Mouse (Mus musculus): ENCODE results near the gene Acaa1a.
"Not testable (repeated sequence)": the region's sequence is repeated elsewhere in the genome, so short reads cannot be mapped to it uniquely, and the experiment has no call there.

The Acaa1a gene

DNA sequence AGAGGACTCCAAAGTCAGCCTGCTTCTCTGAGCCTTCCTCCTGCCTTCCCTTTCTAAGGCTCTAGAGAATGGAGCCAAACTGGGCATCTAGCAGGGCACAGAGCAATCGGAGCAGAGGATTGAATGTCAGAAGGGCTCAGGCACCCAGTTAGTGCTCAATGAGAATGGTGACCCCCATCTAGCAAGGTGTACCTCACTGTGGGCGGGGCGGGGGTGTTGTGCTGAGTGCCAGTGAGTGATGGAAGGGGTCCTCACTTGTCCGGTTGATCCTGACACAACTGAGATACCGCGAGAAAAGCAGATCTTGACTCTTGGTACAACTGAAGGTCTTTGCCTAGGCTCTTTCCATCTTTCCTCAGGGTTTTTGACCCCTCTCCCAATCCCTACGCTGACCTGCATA is 370 bp upstream of the Acaa1a start:
- DNase-seq (ENCODE audit: low read depth in 1 of 2, low spot score in 2 of 2): no peak

DNA sequence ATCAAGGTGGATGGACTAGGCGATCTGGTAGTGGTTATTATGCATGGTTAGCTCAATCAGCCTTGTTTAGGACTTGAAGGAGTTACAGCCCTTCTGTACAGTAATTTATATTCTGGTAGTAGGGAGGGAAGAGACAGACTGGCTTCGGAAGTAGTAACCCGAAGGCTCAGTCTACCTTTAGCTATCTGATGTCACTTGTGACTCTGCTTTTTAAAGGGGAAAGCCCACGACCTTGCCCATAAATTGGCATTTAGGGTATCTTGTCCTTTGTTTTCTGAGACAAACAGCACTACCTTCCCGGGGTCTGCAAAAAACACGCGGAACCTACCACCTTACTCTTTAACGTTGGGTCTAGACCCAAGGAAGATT is 720 bp downstream of the Acaa1a start:
- DNase-seq (ENCODE audit: low read depth in 1 of 2, low spot score in 2 of 2): no peak

DNA sequence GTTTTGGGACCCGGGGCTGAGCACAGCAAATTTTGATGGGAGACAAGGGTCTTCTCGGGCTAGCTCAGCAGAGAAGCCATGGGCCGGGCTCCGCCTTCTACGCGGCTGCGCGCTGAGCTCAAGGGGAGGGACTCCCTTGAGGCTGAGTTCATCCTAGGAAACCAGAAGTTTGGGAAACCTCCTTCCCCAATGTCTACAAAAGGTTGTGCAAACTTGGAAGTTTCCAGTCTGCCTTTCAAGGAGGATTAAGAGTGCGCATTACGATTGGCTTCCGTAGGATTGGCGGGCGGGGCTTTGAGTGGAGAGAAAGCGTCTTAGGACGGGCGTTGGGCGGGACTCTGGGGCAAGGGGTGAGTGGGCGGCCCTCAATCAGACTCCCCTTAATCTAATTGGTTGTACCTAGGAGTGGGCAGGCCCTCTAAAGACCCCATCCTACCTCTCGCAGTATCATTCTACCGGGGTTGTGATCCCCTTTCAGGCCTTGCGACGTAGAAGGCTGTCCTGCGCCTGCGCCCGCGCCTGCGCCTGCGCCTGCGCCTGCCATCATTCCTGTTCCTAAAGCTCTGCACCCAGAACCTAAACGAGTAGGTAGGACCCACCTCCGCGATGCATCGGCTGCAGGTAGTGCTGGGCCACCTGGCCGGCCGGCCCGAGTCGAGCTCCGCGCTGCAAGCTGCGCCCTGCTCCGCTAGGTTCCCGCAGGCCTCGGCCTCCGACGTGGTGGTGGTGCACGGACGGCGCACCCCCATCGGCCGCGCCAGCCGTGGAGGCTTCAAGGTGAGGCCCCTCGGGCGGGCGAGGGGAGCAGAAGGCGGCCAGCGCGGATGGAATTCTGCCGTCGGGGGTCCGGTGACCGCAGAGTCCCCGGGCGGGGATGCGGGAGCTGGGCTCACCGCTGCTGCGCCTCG is 1.7 kb downstream of the Acaa1a start, which contains the start of gene Myd88:
TSS of gene Myd88 (minus strand) at position 503 of the 908 bp plus-strand sequence.
- peak; percentile 85 to 90 for DNase-seq (ENCODE audit: low read depth in 1 of 2, low spot score in 2 of 2)

DNA sequence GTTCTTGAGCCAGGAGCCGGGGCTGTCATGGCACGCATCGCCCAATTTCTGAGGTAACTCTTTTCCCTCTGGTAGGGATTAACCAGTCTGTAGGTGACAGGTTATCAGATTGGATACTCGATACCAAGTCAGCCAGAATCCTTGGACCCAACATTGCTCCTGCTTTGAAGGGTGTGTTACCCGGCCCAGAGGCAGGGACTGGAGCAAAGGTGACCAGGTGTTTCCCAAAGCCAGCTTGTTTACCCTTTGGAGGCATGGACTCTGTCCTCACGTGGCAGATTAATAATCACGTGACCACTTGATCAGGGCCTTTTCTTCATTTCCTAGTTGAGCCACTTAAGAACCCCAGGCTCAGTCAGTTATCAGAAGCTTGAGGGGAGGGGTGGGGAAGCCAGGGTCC is 3.3 kb downstream of the Acaa1a start:
- DNase-seq (ENCODE audit: low read depth in 1 of 2, low spot score in 2 of 2): no peak

DNA sequence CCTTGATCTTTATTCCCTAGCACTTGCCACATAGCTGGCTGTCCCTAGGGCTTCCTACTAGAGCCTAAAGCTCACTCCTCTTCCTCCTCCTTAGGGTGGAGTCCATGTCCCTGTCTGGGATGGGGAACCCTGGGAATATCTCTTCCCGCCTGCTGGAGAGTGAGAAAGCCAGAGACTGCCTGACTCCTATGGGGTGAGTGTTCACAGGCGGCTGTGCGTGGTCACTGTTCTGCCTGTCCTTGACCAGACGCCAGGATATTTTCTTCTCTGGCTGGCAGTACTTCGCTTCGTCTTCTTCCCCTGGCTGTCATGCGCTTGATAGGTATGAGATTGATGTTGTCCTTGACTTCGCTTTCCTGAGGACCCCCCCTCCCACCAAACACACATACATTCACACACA is 6.9 kb downstream of the Acaa1a start:
- DNase-seq (ENCODE audit: low read depth in 1 of 2, low spot score in 2 of 2): no peak

DNA sequence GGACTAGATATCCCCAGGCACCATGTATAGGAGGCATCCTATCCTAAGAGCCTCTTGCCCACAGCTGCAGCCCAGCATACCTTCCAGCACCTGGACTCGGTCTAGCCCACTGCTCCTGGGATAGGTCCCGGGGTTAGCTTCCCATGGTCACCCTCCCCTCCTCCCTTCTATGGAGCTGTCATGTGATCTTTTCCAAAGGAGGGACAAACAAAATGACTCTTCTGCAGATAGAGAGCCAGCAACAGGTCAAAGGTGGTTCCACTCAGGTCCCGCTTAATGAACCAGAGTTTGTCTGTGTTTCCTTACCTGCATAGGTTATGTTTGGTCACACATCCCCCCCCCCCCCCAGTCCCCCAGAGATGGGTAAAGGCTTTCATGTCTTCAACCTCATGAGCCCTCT is 11.1 kb downstream of the Acaa1a start:
- DNase-seq (ENCODE audit: low read depth in 1 of 2, low spot score in 2 of 2): no peak

DNA sequence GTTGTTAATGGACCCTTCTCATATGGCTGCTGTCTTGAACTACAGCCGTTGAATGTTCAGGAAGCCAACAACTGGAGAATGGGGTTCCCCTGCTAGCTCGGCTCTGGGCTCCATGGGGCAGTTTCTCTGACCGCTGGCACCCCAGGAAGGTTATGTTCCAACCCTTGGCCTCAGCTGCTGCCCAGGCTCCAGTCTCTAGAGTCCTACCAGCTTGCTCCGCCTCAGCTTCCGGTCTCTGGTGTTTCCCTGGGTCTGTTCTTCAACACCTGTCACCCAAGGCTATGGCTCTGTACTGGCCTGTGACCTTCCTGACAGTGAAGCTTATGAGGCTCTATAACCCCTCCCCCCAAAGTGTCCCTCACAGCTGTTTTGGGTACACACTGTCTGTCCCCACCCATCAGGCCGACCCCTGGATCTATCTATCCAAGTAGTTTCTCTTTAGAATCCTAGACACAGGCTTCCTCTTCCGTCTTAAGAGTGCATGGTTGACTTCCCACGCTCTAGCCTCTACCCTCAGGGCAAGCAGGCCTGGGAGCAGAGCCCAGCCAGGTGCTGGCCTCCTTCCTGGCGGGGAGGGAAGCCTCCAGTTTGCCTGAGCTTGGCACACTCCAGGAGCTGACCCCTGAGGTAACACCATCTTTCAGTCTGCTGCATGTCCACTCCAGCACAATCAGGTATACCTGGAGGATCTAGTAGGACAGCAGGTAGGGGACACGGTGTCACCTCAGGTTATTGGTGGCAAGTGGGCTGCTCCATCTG is 11.7 kb downstream of the Acaa1a start:
- no peak for DNase-seq (ENCODE audit: low read depth in 1 of 2, low spot score in 2 of 2)

DNA sequence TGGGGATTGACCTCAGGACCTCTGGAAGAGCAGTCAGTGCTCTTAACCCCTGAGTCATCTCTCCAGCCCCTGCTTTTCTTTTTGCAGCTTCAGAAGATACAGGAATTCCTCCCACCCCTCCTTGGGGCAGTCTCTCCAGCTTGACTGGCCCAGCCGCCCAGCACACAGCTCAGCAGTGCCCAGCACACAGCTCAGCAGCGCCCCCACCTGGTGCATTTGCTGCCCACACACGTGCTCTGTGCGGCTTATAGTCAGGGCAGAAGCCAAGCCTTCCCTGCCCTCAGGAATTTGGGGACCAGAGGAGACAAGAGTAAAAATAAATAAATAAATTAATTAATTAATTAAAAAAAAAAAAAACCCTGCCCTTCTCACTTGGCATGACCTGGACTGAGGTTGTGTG is 12.6 kb downstream of the Acaa1a start:
- DNase-seq (ENCODE audit: low read depth in 1 of 2, low spot score in 2 of 2): peak in 1 of 2 experiments; percentile 69

DNA sequence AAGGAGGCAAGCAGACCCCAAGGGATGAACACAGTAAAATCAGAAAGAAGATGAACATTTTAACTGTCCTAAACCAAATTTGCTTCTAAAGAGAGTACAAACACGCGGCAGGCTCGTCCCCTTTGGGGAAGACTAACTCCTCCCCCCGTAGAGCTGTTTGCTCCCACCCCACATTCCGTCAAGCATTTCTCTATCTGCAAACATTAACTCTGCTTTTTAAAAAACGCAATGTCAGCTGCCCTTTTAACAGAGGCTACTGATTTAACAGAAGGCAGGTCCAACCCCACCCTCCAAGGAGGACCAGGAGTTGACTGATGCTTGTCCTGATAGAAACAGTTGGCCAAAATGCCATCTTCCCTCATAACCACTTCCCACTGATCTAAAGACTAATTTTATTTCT is 14.4 kb downstream of the Acaa1a start:
- DNase-seq (ENCODE audit: low read depth in 1 of 2, low spot score in 2 of 2): no peak

DNA sequence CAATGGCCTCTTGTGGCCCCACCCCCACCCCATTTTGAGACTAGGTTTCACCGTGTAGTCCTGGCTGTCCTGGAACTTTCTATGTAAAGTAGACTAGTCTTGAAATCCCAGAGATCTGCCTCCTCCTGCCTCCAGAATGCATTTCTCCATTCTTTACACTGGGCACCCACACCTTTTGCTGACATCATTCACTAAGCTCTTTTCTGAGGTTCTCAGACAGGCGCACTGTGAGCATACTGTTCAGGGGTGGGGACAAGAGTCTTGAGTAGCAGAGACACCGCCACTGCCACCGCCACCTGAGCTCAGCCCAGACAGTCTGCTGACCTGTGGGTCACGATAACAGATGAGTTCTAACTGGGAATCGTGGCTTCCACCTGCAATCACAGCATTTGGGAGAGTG is 16.5 kb downstream of the Acaa1a start:
- no peak for DNase-seq (ENCODE audit: low read depth in 1 of 2, low spot score in 2 of 2)

DNA sequence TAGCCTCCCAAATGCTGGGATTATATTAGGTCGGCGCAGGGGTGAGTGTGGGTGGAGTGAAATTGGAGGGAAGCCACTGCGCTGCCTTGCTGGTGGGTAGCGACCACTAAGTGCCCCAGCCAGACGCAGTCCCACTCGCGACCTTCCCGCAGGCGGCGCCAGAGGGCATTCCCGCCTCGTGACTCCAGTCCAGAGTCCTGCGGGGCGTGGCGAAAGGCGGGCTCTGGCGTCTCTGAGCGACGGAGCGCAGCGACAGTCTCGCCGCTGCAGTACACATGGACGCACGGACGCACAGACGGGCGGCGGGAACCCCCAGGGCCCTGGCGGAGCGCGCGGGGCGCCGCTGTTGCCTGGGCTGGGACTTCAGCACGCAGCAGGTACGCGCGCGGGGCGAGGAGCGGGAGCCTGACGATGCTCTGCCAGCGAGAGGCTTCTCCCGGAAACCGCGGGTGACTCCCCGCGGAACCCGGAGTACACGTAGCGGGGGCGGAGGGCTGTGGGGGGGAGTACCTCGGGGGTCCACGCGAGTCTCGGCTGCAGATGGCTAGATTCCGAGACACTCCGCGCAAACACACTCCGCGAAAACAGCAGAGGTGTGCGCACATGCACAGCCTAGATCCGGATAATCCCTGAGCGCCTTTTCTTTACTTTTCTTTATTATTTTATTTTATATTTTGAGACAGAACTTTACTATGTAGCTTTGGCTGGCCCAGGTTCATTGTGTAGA is 18.0 kb downstream of the Acaa1a start, which contains the start of gene Xylb:
TSS of gene Xylb (plus strand) at position 51 of the 727 bp plus-strand sequence.
- peak; percentile 73 to 84 for DNase-seq (ENCODE audit: low read depth in 1 of 2, low spot score in 2 of 2)

DNA sequence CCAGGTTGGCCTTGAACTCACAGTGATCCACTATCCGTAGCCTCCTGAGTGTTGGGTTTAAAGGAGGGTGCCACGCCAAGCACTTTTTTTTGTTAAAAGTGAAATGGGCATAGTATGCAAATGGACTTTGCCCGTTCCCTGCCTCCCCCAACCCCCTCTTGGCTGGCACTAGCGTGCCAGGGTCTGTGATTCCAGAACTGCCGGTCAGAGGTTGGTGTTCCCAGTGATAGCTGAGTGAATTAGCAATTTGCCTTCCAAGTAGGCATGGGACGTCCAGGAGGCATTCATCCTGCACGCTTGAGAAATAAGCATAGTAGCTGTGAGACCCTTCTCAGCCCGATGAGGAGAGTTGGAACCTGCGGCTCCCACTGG is 18.6 kb downstream of the Acaa1a start:
- no peak for DNase-seq (ENCODE audit: low read depth in 1 of 2, low spot score in 2 of 2)

DNA sequence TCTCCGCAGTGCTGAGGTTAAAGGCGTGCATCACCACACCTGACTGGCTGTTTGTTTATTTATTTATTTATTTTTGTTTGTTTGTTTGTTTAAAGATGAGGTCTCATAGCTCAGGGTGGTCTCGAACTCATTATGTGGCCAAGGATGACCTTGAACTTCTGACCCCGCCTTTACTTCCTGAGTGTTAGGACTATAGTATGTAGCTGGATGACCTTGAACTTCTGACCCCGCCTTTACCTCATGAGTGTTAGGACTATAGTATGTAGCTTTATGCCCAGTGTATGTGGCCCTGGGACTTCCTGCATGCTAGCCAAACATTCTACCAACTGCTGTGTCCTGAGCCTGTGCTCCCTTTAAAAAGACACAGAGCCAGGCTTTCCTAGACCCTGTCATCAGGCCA is 21.9 kb downstream of the Acaa1a start:
- DNase-seq (ENCODE audit: low read depth in 1 of 2, low spot score in 2 of 2): no peak

DNA sequence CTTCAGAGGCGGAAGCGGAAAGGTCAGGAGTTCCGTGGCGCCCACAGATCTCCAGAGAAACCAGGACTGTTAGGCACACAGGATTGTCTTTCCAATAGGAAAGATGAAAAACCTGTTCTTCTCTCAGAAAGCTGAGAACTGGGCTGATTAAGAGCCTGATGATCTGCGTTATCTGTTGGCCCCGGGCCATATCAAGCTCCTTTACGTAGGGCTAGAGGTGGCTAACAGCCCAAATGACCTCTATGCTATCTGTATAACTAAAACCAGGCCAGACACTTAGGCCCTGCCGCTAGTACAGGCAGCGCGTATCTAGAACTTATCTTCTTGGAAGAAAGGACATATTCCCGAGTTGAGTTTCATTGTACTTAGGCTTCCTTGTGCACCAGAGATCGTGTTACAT is 23.8 kb downstream of the Acaa1a start:
- no peak for DNase-seq (ENCODE audit: low read depth in 1 of 2, low spot score in 2 of 2)

DNA sequence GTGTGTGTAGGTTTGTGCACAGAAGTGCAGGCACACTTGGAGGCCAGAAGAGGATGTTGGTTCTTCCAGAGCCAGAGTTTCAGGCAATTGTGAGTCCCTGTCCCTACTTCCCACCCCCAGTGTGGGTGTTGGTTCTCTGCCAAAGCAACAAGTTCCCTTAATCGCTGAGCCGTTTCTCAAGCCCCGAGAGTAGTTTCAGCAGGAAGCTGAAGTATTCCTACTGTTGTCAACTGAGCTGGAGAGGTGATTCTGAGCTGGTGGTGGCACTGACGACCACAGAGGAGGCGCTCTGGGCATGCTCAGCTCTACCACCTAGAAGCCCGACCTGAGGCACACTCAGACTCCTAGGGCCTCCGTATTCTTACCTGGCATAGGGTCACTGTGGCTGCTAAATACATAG is 25.8 kb downstream of the Acaa1a start, which contains the start of gene Slc22a14:
TSS of gene Slc22a14 (minus strand) at position 270 of the 400 bp plus-strand sequence.
- DNase-seq (ENCODE audit: low read depth in 1 of 2, low spot score in 2 of 2): peak in 1 of 2 experiments; percentile 45

DNA sequence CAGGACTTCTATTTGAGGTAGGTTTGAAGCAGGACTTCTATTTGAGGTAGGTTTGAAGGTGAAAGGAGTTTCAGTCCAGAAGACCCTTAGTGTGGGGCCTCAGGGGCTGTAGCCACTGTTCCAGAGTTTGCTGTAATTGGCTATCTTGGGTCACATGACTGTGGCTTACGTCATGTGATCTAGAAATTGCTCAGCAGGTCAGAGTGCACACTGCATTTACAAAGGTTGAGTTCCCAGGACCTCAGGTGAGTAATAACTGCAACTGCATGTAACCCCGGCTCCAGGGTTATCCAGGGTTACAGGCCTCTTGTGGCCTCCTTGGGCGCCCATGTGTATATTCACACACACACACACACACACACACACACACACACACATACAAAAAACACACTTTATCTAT is 28.9 kb downstream of the Acaa1a start:
- no peak for DNase-seq (ENCODE audit: low read depth in 1 of 2, low spot score in 2 of 2)

DNA sequence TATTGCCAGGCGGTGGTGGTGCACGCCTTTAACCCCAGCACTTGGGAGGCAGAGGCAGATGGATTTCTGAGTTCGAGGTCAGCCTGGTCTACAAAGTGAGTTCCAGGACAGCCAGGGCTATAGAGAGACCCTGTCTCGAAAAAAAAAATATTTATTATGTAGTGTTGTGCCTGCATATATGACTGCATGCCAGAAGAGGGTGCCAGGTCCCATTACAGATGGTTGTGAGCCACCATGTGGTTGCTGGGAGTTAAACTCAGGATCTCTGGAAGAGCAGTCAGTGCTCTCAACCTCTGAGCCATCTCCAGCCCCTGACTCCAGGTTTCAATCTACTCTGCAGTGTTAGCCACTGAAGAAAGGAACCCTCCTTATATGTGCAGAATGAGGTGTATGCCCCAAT is 31.3 kb downstream of the Acaa1a start:
- DNase-seq (ENCODE audit: low read depth in 1 of 2, low spot score in 2 of 2): not testable (repeated sequence)

DNA sequence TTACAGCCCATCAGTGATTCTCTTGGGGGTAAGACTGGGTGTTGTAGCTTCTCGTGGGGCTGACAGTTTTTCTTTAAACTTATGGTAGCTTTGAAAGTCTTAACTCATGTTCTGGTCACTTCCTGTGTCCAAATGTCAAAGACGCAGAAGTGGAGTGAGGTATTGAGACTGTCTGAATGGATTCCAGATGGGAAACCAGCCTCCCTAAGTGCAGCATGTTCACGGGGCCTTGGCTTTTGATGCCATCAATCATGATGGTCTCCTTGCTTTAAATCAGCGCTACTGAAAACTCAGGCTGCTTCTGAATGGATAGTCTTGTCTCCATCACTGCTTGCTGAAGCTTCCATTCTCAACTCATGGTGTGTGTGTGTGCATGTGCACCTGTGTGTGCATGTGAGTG is 31.8 kb downstream of the Acaa1a start:
- no peak for DNase-seq (ENCODE audit: low read depth in 1 of 2, low spot score in 2 of 2)

DNA sequence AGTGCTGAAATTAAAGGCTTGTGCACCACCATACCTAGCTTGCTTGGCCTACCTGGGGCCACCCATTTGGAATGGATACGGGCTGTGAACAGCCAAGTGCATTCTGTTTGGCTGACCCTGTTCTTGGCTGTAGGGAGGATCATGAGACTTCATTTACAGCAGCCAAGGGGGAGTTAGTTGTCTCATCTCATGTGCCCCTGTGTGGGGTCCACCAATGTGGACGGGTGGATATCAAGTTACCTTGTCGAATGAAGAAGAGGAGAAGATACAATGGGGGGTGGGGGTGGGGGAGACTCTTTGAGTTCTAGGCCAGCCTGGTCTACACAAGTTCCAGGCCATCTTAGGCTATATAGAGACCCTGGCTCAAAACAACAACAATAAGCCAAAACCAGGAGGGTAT is 35.5 kb downstream of the Acaa1a start:
- DNase-seq (ENCODE audit: low read depth in 1 of 2, low spot score in 2 of 2): no peak

DNA sequence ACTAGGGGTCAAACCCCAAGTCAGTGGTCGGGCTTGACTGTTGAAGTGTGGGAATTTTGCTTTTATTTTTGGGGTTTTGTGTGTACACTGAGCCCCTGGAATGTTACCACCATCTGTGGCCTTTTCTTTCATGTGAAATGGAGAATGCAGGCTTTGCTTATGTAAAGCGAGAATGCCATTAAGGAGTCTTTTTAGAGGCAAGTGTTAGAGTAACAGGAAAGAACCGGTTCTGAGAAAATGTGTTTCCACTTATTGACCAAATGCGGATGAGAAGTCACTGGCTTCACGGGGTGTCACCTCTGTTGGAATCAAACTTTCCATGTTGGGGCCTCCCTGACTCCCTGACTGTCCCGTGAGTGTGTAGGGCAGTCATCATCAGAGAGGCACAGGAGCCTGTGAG is 36.1 kb downstream of the Acaa1a start:
- DNase-seq (ENCODE audit: low read depth in 1 of 2, low spot score in 2 of 2): no peak

DNA sequence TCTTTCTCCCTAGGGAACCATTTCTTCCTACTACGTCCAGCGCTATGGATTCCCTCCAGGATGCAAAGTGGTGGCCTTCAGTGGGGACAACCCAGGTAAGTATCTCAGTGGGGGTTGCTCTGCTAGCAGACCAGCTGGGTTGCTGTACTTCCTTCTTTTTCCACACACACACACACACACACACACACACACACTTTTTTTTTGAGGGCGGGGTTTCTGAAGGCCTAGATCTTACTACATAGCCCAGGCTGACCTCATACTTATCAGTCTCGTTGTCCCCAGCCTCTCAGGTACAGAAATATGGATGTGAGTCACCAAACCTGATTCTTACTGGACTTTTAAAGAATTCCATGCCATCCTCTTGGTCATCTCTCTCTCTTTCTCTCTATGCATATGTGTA is 38.8 kb downstream of the Acaa1a start:
- no peak for DNase-seq (ENCODE audit: low read depth in 1 of 2, low spot score in 2 of 2)

DNA sequence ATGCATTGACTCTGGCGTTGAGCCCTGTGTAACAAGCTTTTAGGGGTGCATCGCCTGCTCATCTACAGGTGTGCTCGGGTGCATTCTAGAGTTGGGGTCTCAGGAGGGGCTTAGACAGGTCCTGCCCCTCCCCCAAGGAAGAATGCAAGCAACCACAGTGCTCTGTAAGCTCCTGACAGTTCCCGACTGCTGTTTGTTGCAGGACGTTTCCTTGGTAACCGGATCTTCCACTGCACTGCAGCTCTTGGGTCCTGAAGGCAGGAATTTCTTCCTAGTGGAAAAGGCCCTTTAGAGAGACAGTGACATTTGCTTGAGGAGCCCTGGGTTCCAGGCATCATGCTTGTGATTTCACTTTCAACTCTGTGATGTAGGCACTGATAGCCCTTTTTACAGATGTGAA is 43.1 kb downstream of the Acaa1a start:
- no peak for DNase-seq (ENCODE audit: low read depth in 1 of 2, low spot score in 2 of 2)

Measured in monocyte, adult 2 months (primary cell).